Mouse (Mus musculus): ENCODE results near the gene Zfp362.

The Zfp362 gene

GRCm38 (mm10) chr4:128806043-128806826 lies at the start of gene Zfp362:
Zfp362 (minus strand) TSS chr4:128806045.
- peak; percentile 75 for DNase-seq (ENCODE audit: low read depth)

GRCm38 (mm10) chr4:128855613-128856040 lies 49.8 kb upstream of the Zfp362 start:
- DNase-seq (ENCODE audit: low read depth): no peak

- DNase-seq (ENCODE audit: low read depth): no peak
These were observed 47.3 kb upstream of the Zfp362 start for GRCm38 (mm10) chr4:128853117-128853516.

GRCm38 (mm10) chr4:128852266-128852887 lies 46.5 kb upstream of the Zfp362 start:
- no peak for DNase-seq (ENCODE audit: low read depth)

- DNase-seq (ENCODE audit: low read depth): no peak
These were observed 43.8 kb upstream of the Zfp362 start for GRCm38 (mm10) chr4:128849686-128850085.

- DNase-seq (ENCODE audit: low read depth): peak; percentile 67
These were observed 43.1 kb upstream of the Zfp362 start for GRCm38 (mm10) chr4:128848961-128849360.

- DNase-seq (ENCODE audit: low read depth): no peak
These were observed 39.6 kb upstream of the Zfp362 start for GRCm38 (mm10) chr4:128845367-128845973.

- DNase-seq (ENCODE audit: low read depth): peak; percentile 66
These were observed 38.7 kb upstream of the Zfp362 start for GRCm38 (mm10) chr4:128844566-128844965.

GRCm38 (mm10) chr4:128841259-128841658 lies 35.4 kb upstream of the Zfp362 start:
- DNase-seq (ENCODE audit: low read depth): no peak

- no peak for DNase-seq (ENCODE audit: low read depth)
These were observed 34.2 kb upstream of the Zfp362 start for GRCm38 (mm10) chr4:128839811-128840738.

- DNase-seq (ENCODE audit: low read depth): no peak
These were observed 32.4 kb upstream of the Zfp362 start for GRCm38 (mm10) chr4:128838202-128838601.

GRCm38 (mm10) chr4:128824131-128824530 lies 18.3 kb upstream of the Zfp362 start:
- DNase-seq (ENCODE audit: low read depth): no peak

GRCm38 (mm10) chr4:128820568-128820967 lies 14.7 kb upstream of the Zfp362 start:
- no peak for DNase-seq (ENCODE audit: low read depth)

- no peak for DNase-seq (ENCODE audit: low read depth)
These were observed 11.2 kb upstream of the Zfp362 start for GRCm38 (mm10) chr4:128817011-128817410.

GRCm38 (mm10) chr4:128811382-128812056 lies 5.7 kb upstream of the Zfp362 start:
- DNase-seq (ENCODE audit: low read depth): peak; percentile 89

GRCm38 (mm10) chr4:128806827-128807179 lies 958 bp upstream of the Zfp362 start:
- peak; percentile 73 for DNase-seq (ENCODE audit: low read depth)

GRCm38 (mm10) chr4:128805150-128806042 lies 449 bp downstream of the Zfp362 start:
- DNase-seq (ENCODE audit: low read depth): peak; percentile 64

GRCm38 (mm10) chr4:128804426-128805149 lies 1.3 kb downstream of the Zfp362 start:
- DNase-seq (ENCODE audit: low read depth): peak; percentile 52

GRCm38 (mm10) chr4:128803569-128803968 lies 2.3 kb downstream of the Zfp362 start:
- no peak for DNase-seq (ENCODE audit: low read depth)

Data from induced T-regulatory cell, adult 2 months (primary cell).